Mouse (Mus musculus) MEL (cell line): ENCODE measurements around the gene Cdk10. TPM values are rescaled to one million over a fixed set of nuclear protein-coding genes. Genes with fewer than 3 reads are reported as not detected.

ENCODE experiments used
- DNase-seq: peaks from one replicate; pipeline ENCODE4 v3.0.0; 2011; ENCODE audit warnings: low read depth, low spot score
- H3K27ac ChIP-seq: 2 replicates; pipeline ENCODE4 v1.5.1; 2012; ENCODE audit warnings: low read depth, mild to moderate bottlenecking, control low read depth, low read length, moderate library complexity; ENCODE audit not compliant: control insufficient read depth
- H3K27me3 ChIP-seq, 2 experiments: fragments of 150-350 bp in 1 of 2; sonication (generic) in 1 of 2; 2 replicates each; pipeline ENCODE4 v1.6.1; 2012; ENCODE audit warnings: low read length in 2 of 2, mild to moderate bottlenecking in 2 of 2, improper control_type of control experiment in 1 of 2, moderate library complexity in 1 of 2; ENCODE audit not compliant: insufficient read depth in 2 of 2, control insufficient read depth in 1 of 2
- H3K36me3 ChIP-seq, 2 experiments: 2 replicates each; pipeline ENCODE4 v1.6.1; 2012 to 2014; ENCODE audit warnings: low read length in 2 of 2, improper control_type of control experiment in 1 of 2, inconsistent platforms in 1 of 2, mild to moderate bottlenecking in 1 of 2; ENCODE audit not compliant: insufficient read depth in 2 of 2, control insufficient read depth in 1 of 2
- H3K4me1 ChIP-seq, 2 experiments: fragments of 150-350 bp in 1 of 2; sonication (generic) in 1 of 2; 2 replicates each; pipeline ENCODE4 v1.6.1; 2012; ENCODE audit warnings: low read length in 2 of 2, improper control_type of control experiment in 1 of 2, mild to moderate bottlenecking in 1 of 2; ENCODE audit not compliant: insufficient read depth in 2 of 2, control insufficient read depth in 1 of 2
- H3K4me3 ChIP-seq, 2 experiments: fragments of 150-350 bp in 1 of 2; sonication (generic) in 1 of 2; 2 replicates each; pipeline ENCODE4 v1.5.1; 2012; ENCODE audit warnings: low read depth in 2 of 2, low read length in 2 of 2, mild to moderate bottlenecking in 2 of 2, moderate library complexity in 2 of 2, control low read depth in 1 of 2, improper control_type of control experiment in 1 of 2; ENCODE audit not compliant: control insufficient read depth in 1 of 2, insufficient read depth in 1 of 2
- H3K79me2 ChIP-seq: 2 replicates; pipeline ENCODE4 v1.6.1; 2012; ENCODE audit warnings: mild to moderate bottlenecking, low read length, moderate library complexity; ENCODE audit not compliant: control insufficient read depth, poor library complexity, insufficient read depth
- H3K9ac ChIP-seq: 2 replicates; pipeline ENCODE4 v1.6.1; 2012; ENCODE audit warnings: low read depth, mild to moderate bottlenecking, control low read depth, low read length, moderate library complexity; ENCODE audit not compliant: control insufficient read depth, poor library complexity, severe bottlenecking
- H3K9me3 ChIP-seq: fragments of 150-350 bp; sonication (generic); replicated peaks from 2 replicates; pipeline ENCODE4 v1.6.1; 2012; ENCODE audit warnings: mild to moderate bottlenecking, low read length, improper control_type of control experiment, moderate library complexity; ENCODE audit not compliant: insufficient read depth
- BHLHE40 ChIP-seq: IDR thresholded peaks from 2 replicates; pipeline ENCODE4 v1.6.1; 2012; ENCODE audit warnings: low read depth, mild to moderate bottlenecking, inconsistent platforms, low read length, improper control_type of control experiment, borderline replicate concordance
- CHD1 ChIP-seq: IDR thresholded peaks from 2 replicates; pipeline ENCODE4 v1.6.1; 2012; ENCODE audit warnings: low read depth, mild to moderate bottlenecking, inconsistent platforms, low read length, improper control_type of control experiment
- CHD2 ChIP-seq: IDR thresholded peaks from 2 replicates; pipeline ENCODE4 v1.6.1; 2011; ENCODE audit warnings: low read length, improper control_type of control experiment
- CTCF ChIP-seq, 3 experiments: IDR thresholded peaks in 2 of 3; conservative IDR thresholded peaks in 1 of 3; 2 replicates each; pipeline ENCODE4 v1.5.1; 2011 to 2012; ENCODE audit warnings: low read length in 3 of 3, low read depth in 2 of 3, mild to moderate bottlenecking in 2 of 3, improper control_type of control experiment in 1 of 3, inconsistent platforms in 1 of 3, mixed read lengths in 1 of 3, moderate library complexity in 1 of 3; ENCODE audit not compliant: control insufficient read depth in 1 of 3, insufficient read depth in 1 of 3, poor library complexity in 1 of 3, severe bottlenecking in 1 of 3
- ELF1 ChIP-seq: IDR thresholded peaks from 2 replicates; pipeline ENCODE4 v1.6.1; 2014; ENCODE audit warnings: low read depth, mild to moderate bottlenecking, inconsistent platforms, low read length, improper control_type of control experiment, moderate library complexity
- EP300 ChIP-seq, 2 experiments: IDR thresholded peaks; 2 replicates each; pipeline ENCODE4 v1.6.1; 2011; ENCODE audit warnings: improper control_type of control experiment in 2 of 2, low read length in 2 of 2, low read depth in 1 of 2, mild to moderate bottlenecking in 1 of 2
- ETS1 ChIP-seq: IDR thresholded peaks from 2 replicates; pipeline ENCODE4 v1.6.1; 2012; ENCODE audit warnings: low read depth, mild to moderate bottlenecking, inconsistent platforms, low read length, improper control_type of control experiment, moderate library complexity
- GABPA ChIP-seq: IDR thresholded peaks from 2 replicates; pipeline ENCODE4 v1.6.1; 2012; ENCODE audit warnings: low read depth, mild to moderate bottlenecking, inconsistent platforms, low read length, improper control_type of control experiment, moderate library complexity
- HCFC1 ChIP-seq: IDR thresholded peaks from 2 replicates; pipeline ENCODE4 v1.6.1; 2012; ENCODE audit warnings: low read depth, mild to moderate bottlenecking, inconsistent platforms, low read length, improper control_type of control experiment, moderate library complexity
- JUND ChIP-seq: IDR thresholded peaks from 2 replicates; pipeline ENCODE4 v1.6.1; 2011; ENCODE audit warnings: low read depth, mild to moderate bottlenecking, improper control_type of control experiment, low read length
- MAFK ChIP-seq: IDR thresholded peaks from 2 replicates; pipeline ENCODE4 v1.6.1; 2011; ENCODE audit warnings: low read depth, mild to moderate bottlenecking, low read length, improper control_type of control experiment, borderline replicate concordance
- MYB ChIP-seq: IDR thresholded peaks from 2 replicates; pipeline ENCODE4 v1.6.1; 2011; ENCODE audit warnings: mild to moderate bottlenecking, low read depth, low read length, improper control_type of control experiment
- NRF1 ChIP-seq: IDR thresholded peaks from 2 replicates; pipeline ENCODE4 v1.6.1; 2014; ENCODE audit warnings: low read depth, mild to moderate bottlenecking, inconsistent platforms, low read length, improper control_type of control experiment, moderate library complexity; ENCODE audit not compliant: poor library complexity, insufficient read depth, severe bottlenecking
- POLR2A ChIP-seq, 2 experiments: IDR thresholded peaks; 2 replicates each; pipeline ENCODE4 v1.6.1; 2011 to 2012; ENCODE audit warnings: low read length in 2 of 2, mild to moderate bottlenecking in 2 of 2, control low read depth in 1 of 2, improper control_type of control experiment in 1 of 2, low read depth in 1 of 2, moderate library complexity in 1 of 2; ENCODE audit not compliant: control insufficient read depth in 1 of 2, insufficient read depth in 1 of 2, poor library complexity in 1 of 2
- POLR2AphosphoS2 ChIP-seq: IDR thresholded peaks from 2 replicates; pipeline ENCODE4 v1.6.1; 2011; ENCODE audit warnings: low read length, improper control_type of control experiment
- RCOR1 ChIP-seq: IDR thresholded peaks from 2 replicates; pipeline ENCODE4 v1.6.1; 2012; ENCODE audit warnings: low read depth, mild to moderate bottlenecking, inconsistent platforms, low read length, improper control_type of control experiment
- SMC3 ChIP-seq: IDR thresholded peaks from 2 replicates; pipeline ENCODE4 v1.6.1; 2011; ENCODE audit warnings: low read depth, low read length, improper control_type of control experiment
- TCF12 ChIP-seq: IDR thresholded peaks from 2 replicates; pipeline ENCODE4 v1.6.1; 2014; ENCODE audit warnings: low read depth, mild to moderate bottlenecking, inconsistent platforms, low read length, improper control_type of control experiment, moderate library complexity
- USF1 ChIP-seq: IDR thresholded peaks from 2 replicates; pipeline ENCODE4 v1.6.1; 2014; ENCODE audit warnings: low read depth, mild to moderate bottlenecking, inconsistent platforms, low read length, improper control_type of control experiment, moderate library complexity
- USF2 ChIP-seq, 2 experiments: IDR thresholded peaks; 2 replicates each; pipeline ENCODE4 v1.6.1; 2011 to 2012; ENCODE audit warnings: improper control_type of control experiment in 2 of 2, low read length in 2 of 2, borderline replicate concordance in 1 of 2, inconsistent platforms in 1 of 2, low read depth in 1 of 2, mild to moderate bottlenecking in 1 of 2; ENCODE audit not compliant: insufficient read depth in 1 of 2
- polyA plus RNA-seq, 2 experiments: library from polyadenylated mRNA; stranded (reverse) in 1 of 2; unstranded in 1 of 2; fragments of >175 nt in 1 of 2; fragments of >200 nt in 1 of 2; gene quantifications; 2 replicates each; pipeline versions ENCODE4 v1.2.1 to v1.2.4; 2012; ENCODE audit warnings: low replicate concordance in 2 of 2, low read depth in 1 of 2; ENCODE audit not compliant: insufficient read length in 2 of 2, insufficient read depth in 1 of 2, missing spikeins in 1 of 2
- total RNA-seq: library from RNA; depleted of rRNA; stranded (reverse); fragments of 300-350 nt; gene quantifications from 2 replicates; pipeline ENCODE4 v1.2.3, GENCODE M21; 2012

Cdk10 gene
- total and polyA plus RNA-seq, 3 experiments = 28.0 to 43.8 TPM; not detected in 1

GRCm38 (mm10) chr8:123181391-123181790, 43.3 kb upstream of the Cdk10 start:
- Histone ChIP-seq H3K79me2 (no peaks in the 10 kb centered on the region), H3K27me3 (0 out of 4 replicates have a peak, but pooled peaks cover 0 to 1% of the 10 kb centered on the region in 2 experiments), H3K4me3 (no peak overlapping the region), H3K9ac (no peak overlapping the region), H3K36me3 (no peaks in the 10 kb centered on the region), H3K4me1 (no peaks in the 10 kb centered on the region), H3K9me3 (no peaks in the 10 kb centered on the region), H3K27ac (no peak overlapping the region)
- TF ChIP-seq USF1 (no peak), ETS1 (no peak), CTCF (IDR thresholded peaks at IDR 0.05 in 2 of 3, conservative IDR thresholded peaks at IDR 0.05 in 1 of 3; ENCODE audit: control insufficient read depth in 1 of 3, insufficient read depth in 1 of 3, low read depth in 2 of 3, low read length in 3 of 3, poor library complexity in 1 of 3, severe bottlenecking in 1 of 3) (no peak), BHLHE40 (no peak), EP300 (IDR thresholded peaks at IDR 0.05; ENCODE audit: low read depth in 1 of 2, low read length in 2 of 2) (no peak), POLR2A (IDR thresholded peaks at IDR 0.05; ENCODE audit: control insufficient read depth in 1 of 2, insufficient read depth in 1 of 2, low read depth in 1 of 2, low read length in 2 of 2, poor library complexity in 1 of 2) (no peak), GABPA (no peak), POLR2AphosphoS2 (no peak), MYB (no peak), RCOR1 (no peak), CHD1 (no peak), CHD2 (no peak), SMC3 (no peak), ELF1 (no peak), NRF1 (no peak), HCFC1 (no peak), TCF12 (no peak)
- no peak for DNase-seq

GRCm38 (mm10) chr8:123185566-123186409, 38.9 kb upstream of the Cdk10 start, which contains the start of gene Dpep1:
TSS of gene Dpep1 (plus strand) at chr8:123186242.
- Histone ChIP-seq H3K4me3 (no peak within 1 kb of the TSS), H3K27me3 (0 out of 4 replicates have a peak, but pooled peaks cover 0 to 1% of the 10 kb centered on the region in 2 experiments), H3K27ac (no peak within 1 kb of the TSS), H3K36me3 (peaks cover 0 to 6% of the 10 kb centered on the region in 2 experiments; a peak in 2 of 4 replicates), H3K79me2 (no peaks in the 10 kb centered on the region), H3K9me3 (no peaks in the 10 kb centered on the region), H3K9ac (no peak within 1 kb of the TSS), H3K4me1 (peaks cover 0 to 15% of the 10 kb centered on the region in 2 experiments; a peak in 2 of 4 replicates)
- TF ChIP-seq JUND (no peak), RCOR1 (no peak), SMC3 (no peak), CTCF (IDR thresholded peaks at IDR 0.05 in 2 of 3, conservative IDR thresholded peaks at IDR 0.05 in 1 of 3; ENCODE audit: control insufficient read depth in 1 of 3, insufficient read depth in 1 of 3, low read depth in 2 of 3, low read length in 3 of 3, poor library complexity in 1 of 3, severe bottlenecking in 1 of 3) (no peak), CHD2 (no peak), HCFC1 (no peak), NRF1 (no peak), MAFK (no peak), ETS1 (no peak), ELF1 (no peak), USF2 (IDR thresholded peaks at IDR 0.05; ENCODE audit: borderline replicate concordance in 1 of 2, insufficient read depth in 1 of 2, low read depth in 1 of 2, low read length in 2 of 2) (no peak)
- no peak for DNase-seq
